Mouse (Mus musculus) G1E (cell line): ENCODE measurements around the gene Nr3c2. TPM values are rescaled to one million over a fixed set of nuclear protein-coding genes. Genes with fewer than 3 reads are reported as not detected.

Experiments used
- ATAC-seq: 2 replicates; pipeline ENCODE4 v1.8.0; 2016; ENCODE audit warnings: mild to moderate bottlenecking; ENCODE audit not compliant: insufficient number of reproducible peaks, poor library complexity, low FRiP score, severe bottlenecking; ENCODE audit errors: extremely low read depth
- DNase-seq: peaks from one replicate; pipeline ENCODE4 v3.0.0; 2012; ENCODE audit warnings: low spot score
- H3K27me3 ChIP-seq: 2 replicates; pipeline ENCODE4 v1.6.1; 2012; ENCODE audit warnings: mild to moderate bottlenecking, low read length, inconsistent platforms; ENCODE audit not compliant: insufficient read depth
- H3K36me3 ChIP-seq: replicated peaks from 2 replicates; pipeline ENCODE3; 2012; ENCODE audit warnings: mild to moderate bottlenecking, inconsistent platforms
- H3K4me1 ChIP-seq: 2 replicates; pipeline ENCODE4 v1.6.1; 2012; ENCODE audit warnings: low read depth, low read length, inconsistent platforms, mixed read lengths; ENCODE audit not compliant: insufficient read depth
- H3K4me3 ChIP-seq: 2 replicates; pipeline ENCODE4 v1.5.1; 2012; ENCODE audit warnings: low read depth, mild to moderate bottlenecking, inconsistent platforms, low read length, moderate library complexity, mixed read lengths
- H3K9me3 ChIP-seq: replicated peaks from 2 replicates; pipeline ENCODE4 v1.6.1; 2012; ENCODE audit warnings: inconsistent platforms
- CTCF ChIP-seq: IDR thresholded peaks from 2 replicates; pipeline ENCODE4 v1.5.1; 2012; ENCODE audit warnings: low read depth, low read length, inconsistent platforms, mixed read lengths
- GATA1 ChIP-seq: IDR thresholded peaks from 2 replicates; pipeline ENCODE4 v1.6.1; 2012; ENCODE audit warnings: borderline replicate concordance, low read length, inconsistent platforms, mixed read lengths
- GATA2 ChIP-seq: IDR thresholded peaks from 2 replicates; pipeline ENCODE4 v1.6.1; 2012; ENCODE audit warnings: low read depth, low read length, inconsistent platforms, borderline replicate concordance
- POLR2AphosphoS5 ChIP-seq: IDR thresholded peaks from 2 replicates; pipeline ENCODE4 v1.6.1; 2012; ENCODE audit warnings: low read depth, low read length, inconsistent platforms; ENCODE audit not compliant: insufficient replicate concordance
- TAL1 ChIP-seq: conservative IDR thresholded peaks from 2 replicates; pipeline ENCODE4 v1.6.1; 2012; ENCODE audit warnings: low read depth, low read length, inconsistent platforms, mixed read lengths
- polyA plus RNA-seq: library from polyadenylated mRNA; stranded (reverse); fragments of >175 nt; gene quantifications from 2 replicates; pipeline ENCODE4 v1.2.3, GENCODE M21; 2012
- total RNA-seq, 2 experiments: library from RNA; stranded (forward) in 1 of 2; stranded (reverse) in 1 of 2; fragments of 200-1000 nt in 1 of 2; fragments of >200 nt in 1 of 2; fragmentation: Nextera tagmentation in 1 of 2; gene quantifications; 2 replicates each; pipeline ENCODE4 v1.2.3; 2014 to 2017

Gene Nr3c2
- total and polyA plus RNA-seq, 3 experiments, result 0.26 to 12.0 (median 7.6) TPM

DNA sequence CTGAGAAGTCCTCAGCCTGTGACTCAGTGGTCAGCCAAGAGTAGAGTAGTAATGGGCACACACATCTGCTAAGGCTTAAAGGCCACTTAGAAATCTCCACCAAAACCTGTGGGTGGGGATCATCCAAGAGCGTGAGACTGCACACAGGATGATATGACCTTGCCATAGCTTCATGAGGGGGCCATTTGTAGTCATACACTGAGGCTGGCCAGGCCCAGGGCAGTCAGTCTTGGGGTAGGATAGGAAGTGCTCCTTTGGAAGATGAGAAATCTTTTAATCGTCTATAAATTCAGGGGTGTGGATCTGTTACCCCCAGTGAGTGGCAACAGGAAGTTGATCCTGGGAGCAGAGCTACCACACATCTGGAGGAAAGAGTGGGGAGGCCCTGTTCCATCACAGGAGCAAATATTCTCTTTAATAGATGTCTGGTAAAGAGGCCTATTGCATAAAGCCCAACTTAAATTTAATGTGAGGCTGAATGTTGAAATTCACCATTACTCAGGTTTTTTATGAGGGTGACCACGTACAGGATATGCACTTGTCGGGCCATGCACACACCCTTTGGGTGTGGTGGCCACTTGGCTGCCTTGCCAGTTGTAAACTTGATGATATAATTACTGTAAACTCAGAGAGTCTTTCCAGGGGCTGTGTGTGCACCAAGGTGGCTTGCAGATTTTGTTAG lies 270.7 kb downstream of the Nr3c2 start:
- TF ChIP-seq GATA1, result no peak
- no peak for TF ChIP-seq CTCF
- no peak for TF ChIP-seq GATA2
- no peak for TF ChIP-seq POLR2AphosphoS5
- no peak for TF ChIP-seq TAL1
- H3K9me3 ChIP-seq, result no peaks in the 10 kb centered on the region
- ATAC-seq, result no peak

DNA sequence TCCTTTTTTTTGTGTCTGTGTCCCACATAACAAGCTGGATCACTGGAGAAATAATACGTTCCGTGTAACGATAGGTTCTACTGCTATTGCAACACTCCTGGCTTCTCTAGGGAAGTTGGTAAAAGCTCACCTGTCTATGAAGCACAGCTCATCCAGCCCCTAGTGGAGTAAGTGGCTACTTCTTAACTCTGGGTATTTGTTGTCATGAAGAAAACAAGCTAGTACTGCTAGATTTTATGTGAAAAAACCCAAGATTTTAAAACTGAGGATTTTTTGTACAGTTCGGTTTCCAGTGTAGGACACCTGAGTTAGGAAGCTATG lies 271.2 kb downstream of the Nr3c2 start:
- Histone ChIP-seq H3K4me3 (no peak overlapping the region), H3K27me3 (no peaks in the 10 kb centered on the region; the same call in 1 of the 2 replicates), H3K9me3 (no peaks in the 10 kb centered on the region), H3K4me1 (no peaks in the 10 kb centered on the region), H3K36me3 (no peaks in the 10 kb centered on the region)
- DNase-seq (no peak), ATAC-seq (no peak)
- TF ChIP-seq GATA1, result no peak
- TF ChIP-seq TAL1, result no peak
- no peak for TF ChIP-seq POLR2AphosphoS5
- TF ChIP-seq GATA2, result no peak
- no peak for TF ChIP-seq CTCF

More for the DNA sequence above, 270.7 kb downstream of the Nr3c2 start:
- Histone ChIP-seq H3K4me3 (no peak overlapping the region), H3K36me3 (no peaks in the 10 kb centered on the region), H3K27me3 (no peaks in the 10 kb centered on the region; the same call in 1 of the 2 replicates), H3K4me1 (no peaks in the 10 kb centered on the region)
- no peak for DNase-seq

DNA sequence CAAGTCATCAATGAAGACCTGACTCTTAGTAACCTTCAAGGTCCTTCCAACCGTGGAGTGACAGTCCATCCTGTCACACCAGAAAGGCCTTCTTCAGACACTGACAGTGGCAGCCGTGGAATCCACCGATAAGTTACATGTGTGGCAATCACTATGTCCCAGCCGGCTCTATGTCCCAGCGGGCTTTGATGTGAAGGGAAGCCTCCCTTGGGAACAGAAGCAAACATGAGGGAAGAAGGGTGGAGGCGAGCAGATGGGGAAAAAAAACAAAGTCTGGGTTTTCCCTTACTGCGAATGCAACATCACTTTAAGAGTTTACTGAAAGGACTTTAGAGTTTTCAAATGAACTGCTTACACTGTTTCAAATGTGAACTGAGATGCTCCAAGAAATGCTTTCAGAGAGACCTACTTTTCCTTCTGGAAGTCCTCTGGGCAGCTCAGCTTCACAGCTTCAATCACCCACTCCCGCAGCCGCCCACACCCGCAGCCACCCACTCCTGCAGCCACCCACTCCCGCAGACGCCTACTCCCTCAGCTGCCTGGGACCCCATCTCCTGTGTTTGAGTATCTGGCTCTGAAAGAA lies 273.9 kb downstream of the Nr3c2 start:
- Histone ChIP-seq H3K9me3 (no peaks in the 10 kb centered on the region), H3K4me1 (no peaks in the 10 kb centered on the region), H3K36me3 (no peaks in the 10 kb centered on the region), H3K27me3 (no peaks in the 10 kb centered on the region; the same call in 1 of the 2 replicates), H3K4me3 (no peak overlapping the region)
- TF ChIP-seq GATA2, result no peak
- no peak for TF ChIP-seq CTCF
- no peak for TF ChIP-seq GATA1
- TF ChIP-seq POLR2AphosphoS5, result no peak
- TF ChIP-seq TAL1, result no peak
- DNase-seq (no peak), ATAC-seq (no peak)

DNA sequence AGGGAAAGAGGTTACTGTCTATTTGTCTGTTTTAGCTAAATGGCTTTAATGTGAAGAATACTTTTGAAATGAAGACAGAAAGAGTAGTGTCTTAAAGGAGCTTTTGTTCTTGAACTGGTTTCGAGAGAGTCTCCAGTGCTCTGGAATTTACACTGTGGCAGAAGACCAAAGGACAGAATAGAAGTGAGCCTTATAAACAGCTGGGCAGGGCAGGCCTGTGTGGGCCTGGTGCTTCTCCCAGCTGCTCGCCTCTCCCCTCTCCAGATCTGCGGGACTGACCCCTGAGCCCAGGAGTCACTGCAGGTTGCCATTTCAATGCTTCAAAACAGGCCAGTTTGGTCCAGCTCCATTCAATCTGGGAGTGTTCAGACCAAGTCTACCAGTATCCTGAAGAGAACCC lies 274.5 kb downstream of the Nr3c2 start:
- TF ChIP-seq CTCF (no peak), GATA1 (no peak), GATA2 (no peak), TAL1 (no peak), POLR2AphosphoS5 (no peak)
- ATAC-seq (no peak), DNase-seq (no peak)
- no peaks in the 10 kb centered on the region; the same call in 1 of the 2 replicates for H3K27me3 ChIP-seq
- H3K4me1 ChIP-seq, result no peaks in the 10 kb centered on the region
- no peak overlapping the region for H3K4me3 ChIP-seq
- H3K9me3 ChIP-seq, result no peaks in the 10 kb centered on the region
- H3K36me3 ChIP-seq, result no peaks in the 10 kb centered on the region

DNA sequence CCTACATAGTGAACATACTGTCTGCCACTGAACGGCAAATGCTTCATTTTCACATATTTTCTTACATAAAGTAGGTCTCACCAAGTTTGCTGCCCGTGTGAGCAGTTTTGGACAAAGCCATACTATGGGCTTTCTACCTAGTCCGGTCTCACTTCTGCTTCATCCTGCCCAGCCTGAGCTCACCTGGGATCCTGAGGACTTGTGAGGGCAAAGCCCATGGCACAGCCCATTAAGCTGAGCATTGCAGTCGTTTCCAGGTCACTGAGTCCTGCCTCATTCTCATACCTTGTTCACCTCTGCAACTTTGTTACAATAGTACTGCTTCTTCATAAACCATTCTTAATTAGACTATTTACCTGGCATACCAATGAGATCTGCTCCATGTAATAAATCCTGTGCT lies 276.2 kb downstream of the Nr3c2 start:
- no peak for ATAC-seq
- DNase-seq, result no peak
- Histone ChIP-seq H3K36me3 (no peaks in the 10 kb centered on the region), H3K4me1 (no peaks in the 10 kb centered on the region), H3K27me3 (no peaks in the 10 kb centered on the region; the same call in 1 of the 2 replicates), H3K4me3 (no peak overlapping the region), H3K9me3 (no peaks in the 10 kb centered on the region)
- no peak for TF ChIP-seq TAL1

DNA sequence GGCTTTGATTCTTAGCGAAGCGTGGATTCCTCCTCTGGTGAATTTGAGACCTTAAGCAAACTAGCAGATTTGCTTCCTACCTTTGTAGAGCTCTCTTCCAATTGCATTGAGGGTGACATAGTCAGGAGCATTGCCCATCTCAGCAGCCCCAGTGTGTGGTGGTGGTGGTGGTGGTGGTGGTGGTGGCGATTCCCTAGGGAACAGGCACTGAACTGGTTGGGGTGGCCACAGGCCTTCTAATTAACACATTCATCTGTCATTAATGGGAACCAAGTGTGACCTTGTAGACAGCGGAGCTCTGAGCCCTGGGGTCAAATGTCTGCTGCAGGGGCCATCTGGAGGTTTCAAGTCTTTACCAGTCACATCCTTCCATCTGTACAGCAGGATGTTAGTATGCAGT lies 277.1 kb downstream of the Nr3c2 start:
- Histone ChIP-seq H3K27me3 (no peaks in the 10 kb centered on the region; the same call in 1 of the 2 replicates), H3K9me3 (no peaks in the 10 kb centered on the region), H3K4me3 (no peak overlapping the region), H3K36me3 (no peaks in the 10 kb centered on the region), H3K4me1 (no peaks in the 10 kb centered on the region)
- DNase-seq (no peak), ATAC-seq (no peak)
- TF ChIP-seq CTCF (no peak), GATA2 (no peak), GATA1 (no peak)

DNA sequence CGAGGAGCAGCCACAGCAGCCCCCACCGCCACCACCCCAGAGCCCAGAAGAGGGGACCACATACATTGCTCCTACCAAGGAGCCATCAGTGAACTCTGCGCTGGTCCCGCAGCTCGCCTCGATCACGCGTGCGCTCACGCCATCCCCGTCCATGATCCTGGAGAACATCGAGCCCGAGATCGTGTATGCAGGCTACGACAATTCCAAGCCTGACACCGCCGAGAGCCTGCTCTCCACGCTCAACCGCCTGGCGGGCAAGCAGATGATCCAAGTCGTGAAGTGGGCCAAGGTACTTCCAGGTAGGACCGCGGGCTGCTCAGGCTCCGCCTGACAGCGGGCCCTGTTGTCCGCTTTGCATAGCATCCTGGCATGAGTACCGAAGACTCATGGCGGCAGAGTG lies 286.6 kb downstream of the Nr3c2 start:
- no peak for TF ChIP-seq TAL1
- TF ChIP-seq GATA2, result no peak
- TF ChIP-seq GATA1, result no peak
- no peak for TF ChIP-seq POLR2AphosphoS5
- no peak for TF ChIP-seq CTCF
- Histone ChIP-seq H3K9me3 (no peaks in the 10 kb centered on the region), H3K4me3 (no peak overlapping the region), H3K4me1 (no peaks in the 10 kb centered on the region), H3K36me3 (no peaks in the 10 kb centered on the region), H3K27me3 (peaks cover 5% of the 10 kb centered on the region; the same call in 1 of the 2 replicates)
- DNase-seq (no peak), ATAC-seq (no peak)
